Mouse (Mus musculus) kidney, postnatal 4 days (tissue): ENCODE measurements at regions not wholly inside any gene's neighbourhood (a gene's known extent, or its start where the extent isn't known, plus 50 kb on each side); places are given as distances from the start of the nearest gene placed in this dataset.

Source experiments
- DNase-seq, 2 experiments: peaks; one replicate each; pipeline ENCODE4 v3.0.0; 2021; ENCODE audit warnings: mixed read lengths in 2 of 2

GRCm38 (mm10) chr4:142634398-142634797, 395.2 kb upstream of the Kazn start:
- no peak for DNase-seq

GRCm38 (mm10) chr4:142633667-142634350, 394.6 kb upstream of the Kazn start:
- no peak for DNase-seq

GRCm38 (mm10) chr4:142626503-142627194, 387.4 kb upstream of the Kazn start:
- DNase-seq, result no peak

- DNase-seq, result no peak
Measured at GRCm38 (mm10) chr4:142625456-142625855, 386.3 kb upstream of the Kazn start.

GRCm38 (mm10) chr4:142622151-142622861, 383.1 kb upstream of the Kazn start:
- DNase-seq, result peak in 1 of 2 experiments; percentile 13

- no peak for DNase-seq
Measured at GRCm38 (mm10) chr4:142619396-142619795, 380.2 kb upstream of the Kazn start.

- peak in 1 of 2 experiments; percentile 10 for DNase-seq
Measured at GRCm38 (mm10) chr4:142618770-142619169, 379.6 kb upstream of the Kazn start.

GRCm38 (mm10) chr4:142617676-142618075, 378.5 kb upstream of the Kazn start:
- DNase-seq, result peak; percentile 47 to 61

GRCm38 (mm10) chr4:142616901-142617300, 377.7 kb upstream of the Kazn start:
- no peak for DNase-seq

- DNase-seq, result no peak
Measured at GRCm38 (mm10) chr4:142605098-142605497, 365.9 kb upstream of the Kazn start.

GRCm38 (mm10) chr4:142597214-142597613, 358.0 kb upstream of the Kazn start:
- DNase-seq, result no peak

GRCm38 (mm10) chr4:142589084-142589741, 350.0 kb upstream of the Kazn start:
- peak; percentile 12 to 21 for DNase-seq

- DNase-seq, result peak; percentile 25 to 51
Measured at GRCm38 (mm10) chr4:142588418-142589083, 349.4 kb upstream of the Kazn start.

- DNase-seq, result no peak
Measured at GRCm38 (mm10) chr4:142587345-142588035, 348.3 kb upstream of the Kazn start.

- no peak for DNase-seq
Measured at GRCm38 (mm10) chr4:142578536-142578935, 339.3 kb upstream of the Kazn start.

GRCm38 (mm10) chr4:142577519-142577918, 338.3 kb upstream of the Kazn start:
- peak in 1 of 2 experiments; percentile 13 for DNase-seq

GRCm38 (mm10) chr4:142574528-142574927, 335.3 kb upstream of the Kazn start:
- DNase-seq, result no peak

- no peak for DNase-seq
Measured at GRCm38 (mm10) chr4:142570712-142571111, 331.5 kb upstream of the Kazn start.

GRCm38 (mm10) chr4:142568556-142568955, 329.4 kb upstream of the Kazn start:
- no peak for DNase-seq

GRCm38 (mm10) chr4:142554716-142555115, 315.5 kb upstream of the Kazn start:
- no peak for DNase-seq

GRCm38 (mm10) chr4:142545871-142546270, 306.7 kb upstream of the Kazn start:
- DNase-seq, result no peak

- no peak for DNase-seq
Measured at GRCm38 (mm10) chr4:142545187-142545586, 306.0 kb upstream of the Kazn start.
